Mouse (Mus musculus): ENCODE data around the gene Fcgr4. TPM values are rescaled to one million over a fixed set of nuclear protein-coding genes. Genes with fewer than 3 reads are reported as not detected.
"Not testable (repeated sequence)": the region's sequence is repeated elsewhere in the genome, so short reads cannot be mapped to it uniquely, and the experiment has no call there.

Gene Fcgr4
- polyA plus RNA-seq, 1 experiment, result 3.7 TPM

DNA sequence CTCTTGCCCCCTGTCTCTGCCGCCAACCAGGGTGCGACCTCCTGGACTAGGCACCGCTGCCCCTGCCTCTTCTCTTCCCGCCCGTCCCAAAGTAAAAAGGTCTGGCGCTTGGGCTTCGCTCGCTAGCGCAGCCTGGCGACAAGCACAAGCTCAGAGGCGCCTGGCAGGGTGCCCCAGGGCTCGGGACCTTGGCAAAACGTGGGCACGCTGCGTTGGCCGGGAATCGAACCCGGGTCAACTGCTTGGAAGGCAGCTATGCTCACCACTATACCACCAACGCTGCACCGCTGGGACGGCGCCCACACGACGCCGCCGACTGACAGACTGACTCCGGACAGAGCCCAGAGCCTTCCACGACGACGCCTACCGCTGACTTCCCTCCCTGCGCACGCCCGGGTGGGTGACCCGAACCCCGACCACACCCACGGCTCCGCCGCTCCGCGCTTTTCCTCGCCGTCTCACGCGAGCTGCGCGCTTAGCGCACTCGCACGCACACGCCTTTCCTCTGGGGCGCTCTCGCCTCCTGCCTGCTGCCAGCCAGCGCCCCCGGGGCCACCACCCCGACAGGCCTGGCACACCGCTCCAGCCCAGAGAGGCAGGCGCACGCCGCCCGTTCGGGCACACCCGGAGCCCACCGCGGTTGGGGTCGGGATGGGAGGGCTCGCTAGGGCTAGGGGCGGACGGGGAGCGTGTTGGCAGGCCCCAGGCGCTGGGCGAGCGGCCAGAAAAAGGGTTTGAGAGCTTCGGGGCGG is 45.9 kb downstream of the Fcgr4 start, which contains the start of gene Fcgr3:
TSS of gene Fcgr3 (minus strand) at position 445 of the 752 bp plus-strand sequence.
- not testable (repeated sequence) for H3K4me1 ChIP-seq (ENCODE audit: control insufficient read depth, insufficient read depth, low read length); H3K36me3 ChIP-seq (ENCODE audit: control insufficient read depth, insufficient read depth, low read length); H3K27me3 ChIP-seq (replicated peaks; ENCODE audit: control insufficient read depth, insufficient read depth, low read length); H3K27ac ChIP-seq (ENCODE audit: insufficient read depth, low read depth, low read length)
- 0 out of 2 replicates have a peak, but pooled peaks have one; percentile 16 for TF ChIP-seq CTCF (conservative IDR thresholded peaks at IDR 0.05; ENCODE audit: insufficient read depth, insufficient read length, low read depth, low read length)
- DNase-seq, result peak; percentile 85
- WGBS, result 1% methylated on average over 46 of the region's 75 CpGs
- H3K4me3 ChIP-seq (ENCODE audit: insufficient read depth, low read depth, low read length), result peak within 1 kb of the TSS; percentile 11

DNA sequence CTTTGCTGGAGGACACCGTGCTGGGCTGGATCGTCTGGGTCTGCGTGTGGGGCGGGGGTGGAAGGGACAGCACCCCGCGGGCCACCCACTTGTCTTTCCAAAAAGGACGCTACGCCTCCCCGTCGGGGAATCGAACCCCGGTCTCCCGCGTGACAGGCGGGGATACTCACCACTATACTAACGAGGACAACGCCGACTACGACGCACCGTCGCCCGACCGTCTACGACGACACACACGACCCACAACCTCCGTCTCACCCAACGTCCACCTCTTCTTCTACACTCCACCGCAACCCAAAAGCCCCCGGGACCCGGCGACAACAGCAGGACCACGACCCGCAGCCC is 46.5 kb downstream of the Fcgr4 start:
- DNase-seq, result peak; percentile 49
- not testable (repeated sequence) for H3K27me3 ChIP-seq (replicated peaks; ENCODE audit: control insufficient read depth, insufficient read depth, low read length); H3K36me3 ChIP-seq (ENCODE audit: control insufficient read depth, insufficient read depth, low read length); H3K27ac ChIP-seq (ENCODE audit: insufficient read depth, low read depth, low read length); H3K4me1 ChIP-seq (ENCODE audit: control insufficient read depth, insufficient read depth, low read length); H3K4me3 ChIP-seq (ENCODE audit: insufficient read depth, low read depth, low read length)
- 2% methylated on average over 26 of the region's 35 CpGs for WGBS

DNA sequence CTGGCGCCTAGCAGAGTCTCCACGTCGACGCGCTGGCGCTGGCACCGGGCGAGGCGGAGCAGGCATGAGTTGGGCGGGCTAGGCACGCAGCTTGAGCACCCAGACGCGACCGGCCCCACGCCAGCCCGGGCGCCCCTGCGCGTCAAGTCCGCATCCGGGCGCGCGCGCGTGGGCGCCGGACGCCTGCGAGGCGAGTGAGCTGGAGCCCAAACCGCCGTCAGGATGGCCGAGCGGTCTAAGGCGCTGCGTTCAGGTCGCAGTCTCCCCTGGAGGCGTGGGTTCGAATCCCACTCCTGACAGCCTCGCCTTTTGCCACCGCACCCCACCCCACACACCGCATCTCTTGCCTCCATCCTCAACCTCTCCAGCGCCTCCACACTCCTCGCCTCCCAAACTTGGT is 47.0 kb downstream of the Fcgr4 start:
- H3K4me3 ChIP-seq (ENCODE audit: insufficient read depth, low read depth, low read length); H3K27ac ChIP-seq (ENCODE audit: insufficient read depth, low read depth, low read length); H3K36me3 ChIP-seq (ENCODE audit: control insufficient read depth, insufficient read depth, low read length); H3K4me1 ChIP-seq (ENCODE audit: control insufficient read depth, insufficient read depth, low read length); H3K27me3 ChIP-seq (replicated peaks; ENCODE audit: control insufficient read depth, insufficient read depth, low read length): not testable (repeated sequence)
- 8% methylated on average over 32 of the region's 45 CpGs for WGBS
- peak; percentile 25 for DNase-seq

DNA sequence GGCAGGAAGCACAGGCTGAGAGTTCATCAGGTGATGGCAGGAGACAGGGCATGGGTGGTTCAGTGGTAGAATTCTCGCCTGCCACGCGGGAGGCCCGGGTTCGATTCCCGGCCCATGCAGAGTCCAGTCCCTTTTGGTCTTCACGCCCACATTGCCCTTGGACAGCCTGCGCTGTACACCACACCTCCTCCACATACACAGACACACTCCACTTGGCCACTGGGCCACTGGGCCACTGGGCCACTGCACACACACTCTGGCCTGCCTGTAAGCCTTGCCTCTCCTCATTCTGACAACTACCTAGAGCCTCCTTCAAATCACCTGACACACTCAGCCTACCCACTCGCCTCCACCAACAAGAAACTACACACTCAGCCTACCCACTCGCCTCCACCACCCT is 47.9 kb downstream of the Fcgr4 start:
- H3K27me3 ChIP-seq (replicated peaks; ENCODE audit: control insufficient read depth, insufficient read depth, low read length); H3K4me1 ChIP-seq (ENCODE audit: control insufficient read depth, insufficient read depth, low read length); DNase-seq; H3K27ac ChIP-seq (ENCODE audit: insufficient read depth, low read depth, low read length); H3K36me3 ChIP-seq (ENCODE audit: control insufficient read depth, insufficient read depth, low read length); H3K4me3 ChIP-seq (ENCODE audit: insufficient read depth, low read depth, low read length): not testable (repeated sequence)
- 33% methylated on average over 4 of the region's 10 CpGs for WGBS

DNA sequence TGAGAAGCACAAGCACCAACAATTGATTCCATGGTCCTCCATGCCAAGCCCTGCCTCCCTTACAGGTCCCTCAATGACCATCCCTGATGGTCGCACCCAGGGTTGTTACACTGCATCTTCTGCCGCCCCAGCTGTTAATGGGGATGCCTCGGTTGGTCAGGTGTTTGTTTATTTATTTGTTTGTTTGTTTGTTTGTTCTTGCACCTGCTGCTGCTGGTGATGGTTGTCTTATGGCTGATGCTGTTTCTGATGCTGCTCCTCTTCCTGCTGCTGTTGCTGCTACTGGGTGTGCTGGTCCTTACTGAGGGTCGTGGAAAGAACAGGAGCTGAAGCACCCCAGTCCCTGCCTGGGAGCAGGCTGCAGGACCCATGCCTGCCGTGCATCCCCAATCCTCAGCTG is 49.2 kb downstream of the Fcgr4 start:
- not testable (repeated sequence) for H3K4me3 ChIP-seq (ENCODE audit: insufficient read depth, low read depth, low read length)
- 37% methylated on average over 5 of the region's 5 CpGs for WGBS

DNA sequence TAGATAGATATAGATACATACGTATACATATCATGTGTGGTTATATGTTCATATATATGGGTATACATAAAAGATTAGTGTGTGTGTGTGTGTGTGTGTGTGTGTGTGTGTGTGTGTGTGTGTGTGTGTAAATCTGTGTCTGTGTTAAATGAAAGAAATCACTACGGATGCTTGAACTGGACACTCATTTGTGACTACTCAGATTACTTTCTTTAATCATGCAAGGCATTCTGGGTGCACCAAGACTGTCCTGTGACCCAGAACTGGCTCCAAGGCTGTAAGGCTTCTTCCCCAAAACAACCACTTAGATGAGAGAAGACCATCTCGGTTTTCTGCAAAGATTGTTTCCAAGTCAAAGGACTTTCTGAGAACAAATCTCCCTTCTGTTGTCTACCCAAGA is 50.8 kb downstream of the Fcgr4 start:
- H3K4me3 ChIP-seq (ENCODE audit: insufficient read depth, low read depth, low read length); H3K27me3 ChIP-seq (replicated peaks; ENCODE audit: control insufficient read depth, insufficient read depth, low read length); H3K36me3 ChIP-seq (ENCODE audit: control insufficient read depth, insufficient read depth, low read length); H3K27ac ChIP-seq (ENCODE audit: insufficient read depth, low read depth, low read length); H3K4me1 ChIP-seq (ENCODE audit: control insufficient read depth, insufficient read depth, low read length): not testable (repeated sequence)
- WGBS, result 43% methylated on average over 3 of the region's 3 CpGs
- peak; percentile 31 for DNase-seq

More for the DNA sequence above, 49.2 kb downstream of the Fcgr4 start:
- not testable (repeated sequence) for H3K27me3 ChIP-seq (replicated peaks; ENCODE audit: control insufficient read depth, insufficient read depth, low read length); H3K36me3 ChIP-seq (ENCODE audit: control insufficient read depth, insufficient read depth, low read length); H3K4me1 ChIP-seq (ENCODE audit: control insufficient read depth, insufficient read depth, low read length); DNase-seq; H3K27ac ChIP-seq (ENCODE audit: insufficient read depth, low read depth, low read length)

DNA sequence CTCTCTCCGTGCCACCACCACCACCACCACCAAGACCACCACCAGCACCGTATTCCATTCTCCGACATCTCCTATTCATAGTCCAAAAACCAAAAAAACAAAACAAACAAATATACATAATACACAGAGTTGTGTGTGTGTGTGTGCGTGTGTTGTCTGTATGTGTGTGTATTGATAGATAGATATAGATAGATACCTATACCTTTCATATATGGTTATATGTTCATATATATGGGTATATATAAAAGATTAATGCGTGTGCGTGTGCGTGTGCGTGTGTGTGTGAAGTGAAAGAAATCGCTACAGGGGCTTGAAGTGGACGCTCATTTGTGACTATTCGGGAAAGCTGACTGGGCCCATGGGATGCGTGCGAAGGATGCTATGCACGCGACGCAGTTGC is 52.2 kb downstream of the Fcgr4 start:
- H3K4me3 ChIP-seq (ENCODE audit: insufficient read depth, low read depth, low read length); DNase-seq; H3K27ac ChIP-seq (ENCODE audit: insufficient read depth, low read depth, low read length); H3K36me3 ChIP-seq (ENCODE audit: control insufficient read depth, insufficient read depth, low read length); H3K27me3 ChIP-seq (replicated peaks; ENCODE audit: control insufficient read depth, insufficient read depth, low read length); H3K4me1 ChIP-seq (ENCODE audit: control insufficient read depth, insufficient read depth, low read length): not testable (repeated sequence)
- 24% methylated on average over 16 of the region's 16 CpGs for WGBS

DNA sequence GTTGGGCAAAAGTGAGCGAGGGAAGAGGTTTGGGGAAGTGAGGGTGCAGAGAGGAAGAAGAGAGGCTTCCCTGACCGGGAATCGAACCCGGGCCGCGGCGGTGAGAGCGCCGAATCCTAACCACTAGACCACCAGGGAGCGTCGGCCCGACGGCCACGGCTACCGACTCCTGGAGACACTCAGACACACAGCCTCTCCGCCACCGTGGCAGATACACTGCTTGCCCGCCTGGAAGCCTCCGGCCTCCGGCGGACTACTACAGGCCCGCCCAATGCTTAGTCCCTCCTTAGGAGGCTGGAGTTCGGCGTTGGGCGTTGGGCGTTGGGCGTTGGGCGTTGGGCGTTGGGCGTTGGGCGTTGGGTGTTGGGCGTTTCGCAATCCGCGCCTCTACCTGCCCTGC is 53.0 kb downstream of the Fcgr4 start:
- not testable (repeated sequence) for H3K36me3 ChIP-seq (ENCODE audit: control insufficient read depth, insufficient read depth, low read length); H3K4me1 ChIP-seq (ENCODE audit: control insufficient read depth, insufficient read depth, low read length); H3K27ac ChIP-seq (ENCODE audit: insufficient read depth, low read depth, low read length); H3K27me3 ChIP-seq (replicated peaks; ENCODE audit: control insufficient read depth, insufficient read depth, low read length); H3K4me3 ChIP-seq (ENCODE audit: insufficient read depth, low read depth, low read length); DNase-seq
- no CpG with 5 or more reads among the region's 35 CpGs for WGBS

DNA sequence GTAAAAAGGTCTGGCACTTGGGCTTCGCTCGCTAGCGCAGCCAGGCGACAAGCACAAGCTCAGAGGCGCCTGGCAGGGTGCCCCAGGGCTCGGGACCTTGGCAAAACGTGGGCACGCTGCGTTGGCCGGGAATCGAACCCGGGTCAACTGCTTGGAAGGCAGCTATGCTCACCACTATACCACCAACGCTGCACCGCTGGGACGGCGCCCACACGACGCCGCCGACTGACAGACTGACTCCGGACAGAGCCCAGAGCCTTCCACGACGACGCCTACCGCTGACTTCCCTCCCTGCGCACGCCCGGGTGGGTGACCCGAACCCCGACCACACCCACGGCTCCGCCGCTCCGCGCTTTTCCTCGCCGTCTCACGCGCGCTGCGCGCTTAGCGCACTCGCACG is 53.5 kb downstream of the Fcgr4 start:
- not testable (repeated sequence) for H3K36me3 ChIP-seq (ENCODE audit: control insufficient read depth, insufficient read depth, low read length)

DNA sequence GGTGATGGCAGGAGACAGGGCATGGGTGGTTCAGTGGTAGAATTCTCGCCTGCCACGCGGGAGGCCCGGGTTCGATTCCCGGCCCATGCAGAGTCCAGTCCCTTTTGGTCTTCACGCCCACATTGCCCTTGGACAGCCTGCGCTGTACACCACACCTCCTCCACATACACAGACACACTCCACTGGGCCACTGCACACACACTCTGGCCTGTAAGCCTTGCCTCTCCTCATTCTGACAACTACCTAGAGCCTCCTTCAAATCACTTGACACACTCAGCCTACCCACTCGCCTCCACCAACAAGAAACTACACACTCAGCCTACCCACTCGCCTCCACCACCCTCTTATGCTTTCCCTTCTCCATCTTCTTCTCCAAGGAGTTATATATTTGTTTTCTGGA is 55.6 kb downstream of the Fcgr4 start:
- not testable (repeated sequence) for H3K4me1 ChIP-seq (ENCODE audit: control insufficient read depth, insufficient read depth, low read length); H3K36me3 ChIP-seq (ENCODE audit: control insufficient read depth, insufficient read depth, low read length); H3K27ac ChIP-seq (ENCODE audit: insufficient read depth, low read depth, low read length); H3K27me3 ChIP-seq (replicated peaks; ENCODE audit: control insufficient read depth, insufficient read depth, low read length); H3K4me3 ChIP-seq (ENCODE audit: insufficient read depth, low read depth, low read length)
- DNase-seq, result peak; percentile 36
- 17% methylated on average over 7 of the region's 10 CpGs for WGBS

More for the DNA sequence above, 53.5 kb downstream of the Fcgr4 start:
- not testable (repeated sequence) for H3K27ac ChIP-seq (ENCODE audit: insufficient read depth, low read depth, low read length); H3K4me1 ChIP-seq (ENCODE audit: control insufficient read depth, insufficient read depth, low read length); H3K4me3 ChIP-seq (ENCODE audit: insufficient read depth, low read depth, low read length); DNase-seq; H3K27me3 ChIP-seq (replicated peaks; ENCODE audit: control insufficient read depth, insufficient read depth, low read length)
- no CpG with 5 or more reads among the region's 45 CpGs for WGBS

DNA sequence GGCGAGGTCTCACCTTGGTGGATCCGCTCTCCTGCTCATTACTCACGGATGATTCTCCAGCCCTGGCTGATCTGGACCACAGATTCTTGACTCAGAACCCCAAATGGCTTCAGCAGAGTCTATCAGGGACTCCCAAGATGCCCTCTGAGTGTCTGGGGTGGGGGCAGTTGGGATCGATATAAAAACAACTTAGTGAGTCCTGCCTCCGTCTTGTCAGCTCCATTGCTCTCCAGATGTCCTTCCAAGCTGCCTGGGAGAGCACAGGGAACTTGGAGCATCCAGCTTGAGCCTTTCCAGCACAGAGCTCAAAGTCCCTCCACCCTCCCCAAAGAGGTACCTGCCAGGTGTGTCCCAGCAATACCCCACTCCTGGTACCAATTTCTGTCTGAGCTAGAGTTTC is 57.5 kb downstream of the Fcgr4 start:
- H3K27me3 ChIP-seq (replicated peaks; ENCODE audit: control insufficient read depth, insufficient read depth, low read length); H3K36me3 ChIP-seq (ENCODE audit: control insufficient read depth, insufficient read depth, low read length); H3K4me1 ChIP-seq (ENCODE audit: control insufficient read depth, insufficient read depth, low read length); DNase-seq; H3K27ac ChIP-seq (ENCODE audit: insufficient read depth, low read depth, low read length); H3K4me3 ChIP-seq (ENCODE audit: insufficient read depth, low read depth, low read length): not testable (repeated sequence)
- WGBS, result 76% methylated on average over 5 of the region's 5 CpGs
